Mouse (Mus musculus) lung, postnatal 4 days (tissue): ENCODE measurements around the gene Hmgb1.

Experiments
- DNase-seq, 2 experiments: peaks; one replicate each; pipeline ENCODE4 v3.0.0; 2021

The Hmgb1 gene

DNA sequence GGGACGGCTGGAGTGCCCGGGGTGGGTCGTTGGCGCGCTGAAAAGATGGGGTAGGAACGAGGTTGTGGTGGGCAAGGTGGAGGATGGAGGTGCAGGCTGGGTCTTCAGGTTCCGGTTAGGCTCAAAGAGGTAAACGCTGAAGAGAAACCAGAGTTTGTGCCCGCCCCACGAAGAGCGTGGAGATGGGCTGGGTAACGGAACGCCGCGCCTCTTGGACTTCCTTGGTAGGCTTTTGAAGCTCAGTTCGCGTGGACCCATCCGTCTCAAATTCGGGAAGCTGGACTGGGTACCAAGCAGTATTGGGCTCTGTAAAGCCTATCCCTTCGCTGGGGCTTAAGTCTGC lies 526 bp upstream of the Hmgb1 start:
- peak in 1 of 2 experiments; percentile 66 for DNase-seq

DNA sequence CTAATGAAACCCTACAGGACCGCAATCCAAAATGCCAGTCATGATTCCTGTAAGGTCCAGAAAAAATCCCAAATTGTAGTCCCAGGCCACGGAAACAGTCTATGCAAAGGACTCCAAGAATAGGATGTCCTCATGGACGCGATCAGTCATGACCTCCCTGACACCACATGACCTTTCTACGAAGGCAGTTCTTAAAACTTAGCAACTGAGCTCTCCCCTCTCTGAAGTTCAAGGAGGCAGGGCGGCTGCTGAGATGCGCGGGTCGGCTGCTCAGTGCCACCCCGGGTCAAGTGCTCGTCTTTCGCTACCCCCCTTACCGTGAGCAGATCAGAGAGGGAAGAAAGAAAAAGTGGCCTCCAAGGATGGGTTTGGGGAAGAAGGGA lies 577 bp downstream of the Hmgb1 start:
- no peak for DNase-seq

- DNase-seq = no peak
Observed at GRCm38 (mm10) chr5:149183122-149183521, 1.2 kb downstream of the Hmgb1 start.

DNA sequence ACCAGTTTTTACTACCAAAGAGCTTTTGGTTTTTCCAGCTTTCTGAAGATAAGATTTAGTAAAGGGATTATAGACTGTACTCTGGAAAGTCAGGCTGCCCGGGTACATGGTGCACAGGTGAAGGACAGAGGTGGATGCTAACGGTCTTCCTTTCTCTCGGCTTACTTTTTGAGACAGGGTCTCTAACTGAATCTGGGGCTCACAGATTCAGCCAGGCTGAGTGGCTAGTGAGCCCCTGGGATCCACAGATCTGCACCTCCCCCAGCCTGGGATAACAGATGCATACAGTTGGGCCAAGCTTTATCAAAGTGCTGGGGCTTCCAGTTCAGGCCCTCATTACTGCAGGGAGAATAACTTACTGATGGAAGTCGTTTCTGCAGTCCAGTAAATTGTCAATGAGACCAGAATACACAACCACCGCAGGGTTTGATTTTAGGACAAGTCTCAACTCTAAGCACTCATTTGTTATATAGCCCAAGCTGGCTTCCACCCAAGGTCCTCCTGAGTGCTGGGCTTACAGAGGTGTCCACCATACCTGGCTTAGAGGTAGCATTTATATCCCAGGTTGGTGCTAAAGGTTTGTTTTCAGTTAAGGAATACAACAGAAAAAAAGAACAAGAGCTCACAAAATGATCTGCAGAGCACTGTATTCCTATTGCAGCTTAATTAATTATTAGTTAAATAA lies 2.0 kb downstream of the Hmgb1 start:
- DNase-seq = no peak

GRCm38 (mm10) chr5:149179826-149180225 lies 4.5 kb downstream of the Hmgb1 start:
- no peak for DNase-seq

GRCm38 (mm10) chr5:149178095-149178494 lies 6.2 kb downstream of the Hmgb1 start:
- DNase-seq = no peak

DNA sequence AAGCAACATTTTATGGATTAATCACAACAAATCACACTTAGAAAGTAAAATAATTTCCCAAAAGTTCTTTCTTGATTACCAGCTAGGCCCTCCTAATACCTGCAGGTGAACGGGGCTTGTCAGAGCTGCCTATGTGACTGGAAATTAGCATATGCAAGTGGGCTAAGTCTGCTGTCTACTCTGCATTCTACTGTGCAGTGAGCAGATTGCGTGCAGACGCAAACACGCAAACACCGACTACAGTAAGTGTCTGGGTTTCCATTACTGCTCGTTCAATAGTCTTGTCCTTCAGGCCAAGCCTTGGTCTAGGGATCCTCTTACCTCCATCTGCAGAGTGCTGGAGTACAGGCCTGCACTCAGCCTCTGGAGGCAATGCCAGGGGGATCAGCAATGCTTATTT lies 8.6 kb downstream of the Hmgb1 start:
- no peak for DNase-seq

- DNase-seq = no peak
Observed at GRCm38 (mm10) chr5:149174527-149174926, 9.8 kb downstream of the Hmgb1 start.

DNA sequence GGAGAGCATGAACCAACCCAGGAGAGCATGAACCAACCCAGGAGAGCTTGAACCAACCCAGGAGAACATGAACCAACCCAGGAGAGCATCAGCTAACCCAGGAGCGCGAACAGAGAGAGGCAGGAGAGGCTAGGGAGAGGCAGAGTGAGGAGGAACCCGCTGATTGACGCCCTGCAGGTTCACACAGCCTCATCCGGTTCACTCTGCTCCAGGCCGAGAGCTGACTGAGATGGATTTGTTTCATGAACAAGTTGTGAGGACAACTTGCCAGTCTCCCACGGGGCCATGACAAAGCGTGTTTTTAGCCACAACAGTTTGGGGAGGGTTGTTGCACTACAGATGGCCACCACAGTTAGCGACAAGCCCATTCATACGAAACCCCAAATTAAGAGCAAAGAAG lies 12.0 kb downstream of the Hmgb1 start:
- no peak for DNase-seq

GRCm38 (mm10) chr5:149170841-149171588 lies 13.3 kb downstream of the Hmgb1 start:
- DNase-seq = no peak

DNA sequence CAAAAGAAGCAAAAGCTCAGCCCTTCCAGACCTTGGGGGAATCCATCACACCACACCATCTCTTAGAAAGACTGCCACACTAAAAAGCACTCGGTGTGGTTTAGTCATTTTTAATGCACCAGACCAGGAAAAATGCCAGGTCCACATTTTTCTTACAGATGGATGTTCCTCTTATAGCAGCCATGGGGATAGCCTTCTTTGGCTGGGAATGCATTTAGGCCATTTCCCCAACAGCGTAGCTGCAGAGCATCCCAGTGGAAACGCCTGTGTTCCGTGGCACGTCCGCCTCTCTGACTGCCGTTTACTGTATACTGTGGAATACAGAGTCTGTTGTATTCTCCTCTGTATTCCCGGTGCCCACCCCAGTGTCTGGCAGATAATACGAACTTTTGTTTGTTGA lies 15.5 kb downstream of the Hmgb1 start:
- no peak for DNase-seq

DNA sequence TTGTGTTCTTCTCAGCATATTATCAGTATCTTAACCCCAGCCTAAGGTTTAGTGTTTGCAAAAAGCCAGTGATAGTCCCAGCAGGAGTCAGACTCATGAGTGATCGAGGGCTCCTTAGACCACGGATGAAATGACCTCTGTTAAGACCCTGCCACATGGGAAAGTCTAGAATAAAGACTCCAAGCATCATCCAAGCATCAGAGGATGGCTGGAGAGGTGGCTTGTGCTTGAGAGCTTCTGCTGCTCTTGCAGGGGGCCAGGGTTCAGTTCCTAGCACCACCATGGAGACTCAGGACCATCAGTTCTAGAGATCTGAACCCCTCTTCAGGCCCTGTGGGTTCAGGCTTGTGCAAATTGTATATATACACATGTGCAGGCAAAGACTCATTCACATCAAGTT lies 16.2 kb downstream of the Hmgb1 start:
- no peak for DNase-seq

- no peak for DNase-seq
Observed at GRCm38 (mm10) chr5:149166011-149166410, 18.3 kb downstream of the Hmgb1 start.

DNA sequence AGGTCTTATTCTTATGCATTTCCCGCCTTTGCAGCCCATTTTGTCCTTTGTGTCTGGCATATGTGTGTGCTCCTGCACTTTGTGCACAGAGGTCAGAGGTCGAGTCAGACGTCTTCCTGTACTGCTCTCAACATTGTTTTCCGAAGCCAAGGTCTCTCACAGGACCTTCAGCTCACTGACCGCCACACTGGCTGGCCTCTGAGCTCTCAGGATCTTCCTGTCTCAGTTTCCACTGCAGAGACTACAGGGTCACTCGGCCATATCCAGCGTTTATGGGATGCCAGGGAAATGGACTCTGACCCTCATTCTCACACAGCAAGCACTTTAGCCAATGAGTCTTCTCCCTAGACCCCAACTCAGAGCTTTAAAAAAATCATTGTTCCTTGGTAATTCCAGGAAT lies 19.4 kb downstream of the Hmgb1 start:
- no peak for DNase-seq

GRCm38 (mm10) chr5:149162890-149163289 lies 21.4 kb downstream of the Hmgb1 start:
- DNase-seq = peak; percentile 20 to 40

DNA sequence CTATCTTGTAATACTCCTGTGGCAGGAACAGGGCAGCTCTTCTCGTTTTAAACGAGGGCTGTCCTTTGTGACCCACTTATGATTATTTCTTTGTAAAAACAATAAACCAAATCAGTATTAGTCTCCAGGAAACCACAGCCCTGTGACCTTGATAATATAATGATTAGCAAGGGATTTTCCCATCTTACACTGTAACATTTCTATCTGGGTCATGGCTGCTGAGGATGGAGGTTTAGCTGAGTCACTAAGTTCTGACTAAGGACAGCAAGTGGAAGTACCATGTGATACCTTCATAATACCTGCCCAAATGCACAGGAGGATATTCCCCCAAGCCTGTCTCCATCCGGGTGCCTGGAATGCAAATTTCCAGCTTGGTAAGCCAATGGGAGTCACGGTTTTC lies 23.8 kb downstream of the Hmgb1 start:
- no peak for DNase-seq

DNA sequence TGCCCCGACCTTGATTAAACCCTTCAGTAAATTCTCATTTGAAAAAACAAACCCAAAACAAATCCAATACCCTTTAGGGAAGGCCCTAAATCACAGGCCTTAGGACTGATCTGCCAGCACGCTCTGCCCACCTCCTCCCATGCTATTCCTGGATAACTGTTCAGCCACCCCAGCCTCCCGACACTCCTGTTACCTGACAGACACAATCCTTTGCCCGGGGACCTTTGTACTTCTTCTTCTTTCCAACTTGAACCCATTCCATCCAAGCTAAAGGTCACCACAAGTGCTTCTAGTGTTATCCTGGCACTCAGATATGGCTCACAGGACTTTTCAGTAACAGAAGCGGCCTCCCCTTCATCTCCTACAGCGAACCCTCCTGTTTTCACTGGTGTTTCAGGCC lies 25.3 kb downstream of the Hmgb1 start:
- DNase-seq = no peak

GRCm38 (mm10) chr5:149156886-149157563 lies 27.3 kb downstream of the Hmgb1 start:
- no peak for DNase-seq

GRCm38 (mm10) chr5:149152774-149153155 lies 31.5 kb downstream of the Hmgb1 start:
- peak in 1 of 2 experiments; percentile 19 for DNase-seq

DNA sequence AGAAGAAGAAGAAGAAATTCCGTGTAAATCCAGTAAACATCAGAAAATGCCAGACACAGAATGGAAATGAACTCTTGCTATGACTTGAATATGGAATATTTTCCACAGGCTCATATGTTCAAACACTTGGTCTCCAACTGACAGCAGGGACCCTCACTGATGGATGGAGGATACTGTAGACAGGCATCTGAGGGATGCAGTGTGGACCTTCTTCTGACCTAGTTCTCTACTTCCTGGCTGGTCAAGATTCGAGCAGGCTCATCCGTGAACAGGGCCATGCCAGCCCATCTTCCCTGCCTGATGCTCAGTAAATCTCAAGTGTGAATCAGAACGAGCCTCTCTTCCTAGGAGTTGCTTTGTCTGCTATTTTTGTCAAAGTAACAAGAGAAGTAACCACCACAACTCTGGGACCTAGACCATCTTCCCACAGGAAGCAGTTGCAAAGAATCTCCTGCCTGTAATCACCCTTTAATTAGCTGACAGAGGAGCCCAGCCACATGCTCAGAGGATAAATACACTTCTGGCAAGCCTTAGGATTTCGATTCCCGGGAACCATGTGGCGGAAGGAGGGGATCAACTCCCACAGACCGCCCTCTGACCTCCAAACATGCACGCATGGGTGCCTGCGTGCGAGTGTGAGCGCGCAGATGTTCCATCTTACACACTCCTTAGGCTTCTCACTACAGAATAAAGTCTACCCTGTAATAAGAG lies 32.1 kb downstream of the Hmgb1 start:
- DNase-seq = peak; percentile 80 to 84

- no peak for DNase-seq
Observed at GRCm38 (mm10) chr5:149150882-149151281, 33.4 kb downstream of the Hmgb1 start.

GRCm38 (mm10) chr5:149147386-149148000 lies 36.8 kb downstream of the Hmgb1 start:
- no peak for DNase-seq

- no peak for DNase-seq
Observed at GRCm38 (mm10) chr5:149146691-149147090, 37.6 kb downstream of the Hmgb1 start.
